ENCODE assay signal across 8 mouse cellular contexts in the genomic region with DNA sequence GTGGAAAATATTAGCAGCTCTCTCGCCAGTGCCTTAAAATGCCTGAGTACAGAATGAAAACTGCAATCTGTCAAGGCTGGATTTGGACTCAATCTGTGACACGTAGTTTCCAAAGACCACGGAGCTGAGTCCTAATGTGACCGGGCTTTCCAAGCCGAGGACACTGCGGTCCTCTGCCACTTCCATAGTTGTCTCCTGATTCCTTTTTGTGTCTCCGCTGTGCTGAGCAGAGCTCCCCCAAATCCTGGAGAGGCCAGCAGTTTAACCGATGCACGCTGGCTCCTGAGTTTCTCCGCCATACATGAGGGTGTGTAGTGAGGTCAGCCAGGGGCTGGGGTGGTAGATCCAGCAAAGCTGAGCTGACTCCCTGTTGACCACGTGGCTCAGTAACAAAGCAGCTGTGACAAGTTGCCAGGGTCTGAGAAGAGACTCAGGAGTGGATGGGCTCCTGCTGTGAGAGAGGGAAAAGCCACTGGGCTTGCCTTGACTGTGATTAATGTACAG. TPM values are rescaled to one million over a fixed set of nuclear protein-coding genes. Genes with fewer than 3 reads are reported as not detected.
DNase-seq lines count a peak whose midpoint lies in the region; ATAC-seq and TF ChIP-seq lines count a peak whose summit lies in the region.

No protein-coding gene starts in this region.

- no peak for TF ChIP-seq CTCF in brain, embryonic 14.5 days (IDR thresholded peaks at IDR 0.05; ENCODE audit: borderline replicate concordance, extremely low read depth, insufficient read depth, insufficient read length)

- no peaks in the 10 kb centered on the region for H3K36me3 ChIP-seq in kidney, embryonic 15.5 days
- no peaks in the 10 kb centered on the region for H3K36me3 ChIP-seq in midbrain, embryonic 11.5 days (ENCODE audit: control insufficient read depth, insufficient read depth, low read length)
- no peaks in the 10 kb centered on the region for H3K36me3 ChIP-seq in forebrain, embryonic 15.5 days

- no peak for DNase-seq in kidney, adult 8-10 months
- peak; percentile 36 for DNase-seq in brain, embryonic 14.5 days (ENCODE audit: low read depth)
- DNase-seq in heart, postnatal 25 days (ENCODE audit: low spot score): peak; percentile 62
- DNase-seq in midbrain, embryonic 11.5 days (ENCODE audit: low spot score, missing footprints): no peak
- no peak for DNase-seq in left cerebral cortex, adult 8-10 months (ENCODE audit: low spot score in 2 of 2)
- no peak for DNase-seq in left cerebral cortex, postnatal 36 days (ENCODE audit: low spot score in 2 of 2)

- H3K27me3 ChIP-seq in kidney, embryonic 15.5 days: no peaks in the 10 kb centered on the region
- no peaks in the 10 kb centered on the region for H3K27me3 ChIP-seq in midbrain, embryonic 11.5 days (ENCODE audit: control insufficient read depth, insufficient read depth, low read length)
- H3K27me3 ChIP-seq in forebrain, embryonic 15.5 days: no peaks in the 10 kb centered on the region

- H3K4me1 ChIP-seq in kidney, embryonic 15.5 days: peaks cover 40% of the 10 kb centered on the region
- peaks cover 7% of the 10 kb centered on the region for H3K4me1 ChIP-seq in midbrain, embryonic 11.5 days (ENCODE audit: control insufficient read depth, insufficient read depth, low read length)
- H3K4me1 ChIP-seq in forebrain, embryonic 15.5 days: peaks cover 12% of the 10 kb centered on the region

- peak overlapping the region; percentile 74 for H3K27ac ChIP-seq in kidney, embryonic 15.5 days
- H3K27ac ChIP-seq in midbrain, embryonic 11.5 days (ENCODE audit: low read depth, low read length): no peak overlapping the region
- H3K27ac ChIP-seq in forebrain, embryonic 15.5 days (replicated peaks): no peak overlapping the region

- intact Hi-C loops in heart, postnatal 25 days (cut with DNase I): no loop called here
- intact Hi-C loops in left cerebral cortex, postnatal 36 days (cut with DNase I): no loop called here

- no peak; the same call in 1 of the 2 replicates for ATAC-seq in kidney, embryonic 15.5 days (replicated peaks; ENCODE audit: low FRiP score)
- peak; percentile 45 for ATAC-seq in midbrain, embryonic 11.5 days (ENCODE audit: low FRiP score)
- no peak for ATAC-seq in forebrain, embryonic 15.5 days (replicated peaks)

- H3K4me3 ChIP-seq in kidney, embryonic 15.5 days (replicated peaks): no peak overlapping the region
- H3K4me3 ChIP-seq in midbrain, embryonic 11.5 days (ENCODE audit: low read depth, low read length): no peak overlapping the region
- no peak overlapping the region for H3K4me3 ChIP-seq in forebrain, embryonic 15.5 days

- H3K9ac ChIP-seq in kidney, embryonic 15.5 days: no peak overlapping the region
- no peak overlapping the region for H3K9ac ChIP-seq in midbrain, embryonic 11.5 days (ENCODE audit: low read length)
- no peak overlapping the region for H3K9ac ChIP-seq in forebrain, embryonic 15.5 days (replicated peaks)

- no peaks in the 10 kb centered on the region for H3K9me3 ChIP-seq in kidney, embryonic 15.5 days (replicated peaks)
- H3K9me3 ChIP-seq in midbrain, embryonic 11.5 days (ENCODE audit: control insufficient read depth, low read length): no peaks in the 10 kb centered on the region
- H3K9me3 ChIP-seq in forebrain, embryonic 15.5 days: no peaks in the 10 kb centered on the region

- WGBS in kidney, embryonic 15.5 days: 56% methylated on average over 11 of the region's 11 CpGs
- WGBS in midbrain, embryonic 11.5 days: 63% methylated on average over 11 of the region's 11 CpGs
- 69% methylated on average over 11 of the region's 11 CpGs for WGBS in forebrain, embryonic 15.5 days

- H3K4me2 ChIP-seq in kidney, embryonic 15.5 days: no peak overlapping the region
- no peak overlapping the region for H3K4me2 ChIP-seq in midbrain, embryonic 11.5 days
- no peak overlapping the region for H3K4me2 ChIP-seq in forebrain, embryonic 15.5 days (replicated peaks)

- no peak for TF ChIP-seq POLR2A in brain, embryonic 14.5 days (IDR thresholded peaks at IDR 0.05; ENCODE audit: borderline replicate concordance, extremely low read depth, insufficient read depth, insufficient read length, poor library complexity, severe bottlenecking)

RNA-seq across cellular contexts. Expression of a gene that starts 45.0 kb away (rescaled TPM):
- polyA plus RNA-seq in kidney, embryonic 15.5 days (2015; fragmentation: Nextera tagmentation; extraction: Ambion mirVana): 78.7 and 94.8 TPM in 2 replicates
- 30.6 and 31.5 TPM in 2 replicates for polyA plus RNA-seq in brain, embryonic 14.5 days (2012; rRNA removed)
- 10 to 100 TPM; 59.4 to 63.6 TPM for total RNA-seq in heart, postnatal 25 days (2021)
- 19.1 and 20.1 TPM in 2 replicates for polyA plus RNA-seq in midbrain, embryonic 11.5 days (2014; fragmentation: Nextera tagmentation; extraction: Ambion mirVana)
- total RNA-seq in left cerebral cortex, adult 8-10 months (2022): 10 to 100 TPM; 28.5 to 32.2 (median 29.3) TPM
- total RNA-seq in left cerebral cortex, postnatal 36 days (2021): 10 to 100 TPM; 24.6 to 30.9 TPM
- polyA plus RNA-seq in forebrain, embryonic 15.5 days (2015; fragmentation: Nextera tagmentation; extraction: Ambion mirVana): 38.0 and 39.3 TPM in 2 replicates

Comparison
In these comparisons a context has a peak if more than half of its experiments do, and no peak if none do; other contexts are left out.
1. DNase-seq: peak in brain, embryonic 14.5 days (single experiment) and heart, postnatal 25 days (single experiment); none in kidney, adult 8-10 months (0 of 2), midbrain, embryonic 11.5 days (single experiment), left cerebral cortex, adult 8-10 months (0 of 2) and left cerebral cortex, postnatal 36 days (0 of 2).